Mouse (Mus musculus): ENCODE results near the gene Acat3.
"Not testable (repeated sequence)": the region's sequence is repeated elsewhere in the genome, so short reads cannot be mapped to it uniquely, and the experiment has no call there.

The Acat3 gene

GRCm38 (mm10) chr17:12916588-12917380, 23.6 kb downstream of the Acat3 start:
- DNase-seq (ENCODE audit: low read depth, low spot score): peak; percentile 90

- DNase-seq (ENCODE audit: low read depth, low spot score): peak; percentile 100
Measured at GRCm38 (mm10) chr17:12915881-12916583, 24.4 kb downstream of the Acat3 start, which contains the start of gene Mrpl18. Gene Mrpl18, minus strand, starts transcription at chr17:12916345.

- DNase-seq (ENCODE audit: low read depth, low spot score): no peak
Measured at GRCm38 (mm10) chr17:12915488-12915880, 24.9 kb downstream of the Acat3 start, which contains the start of gene Tcp1. Gene Tcp1, plus strand, starts transcription at chr17:12915701.

- no peak for DNase-seq (ENCODE audit: low read depth, low spot score)
Measured at GRCm38 (mm10) chr17:12910391-12910790, 30.0 kb downstream of the Acat3 start.

- peak; percentile 81 for DNase-seq (ENCODE audit: low read depth, low spot score)
Measured at GRCm38 (mm10) chr17:12909361-12910280, 30.8 kb downstream of the Acat3 start, which contains the start of gene Pnldc1. Gene Pnldc1, minus strand, starts transcription at chr17:12910230.

GRCm38 (mm10) chr17:12906436-12906835, 34.0 kb downstream of the Acat3 start:
- no peak for DNase-seq (ENCODE audit: low read depth, low spot score)

- no peak for DNase-seq (ENCODE audit: low read depth, low spot score)
Measured at GRCm38 (mm10) chr17:12905810-12906209, 34.6 kb downstream of the Acat3 start.

GRCm38 (mm10) chr17:12904349-12904748, 36.1 kb downstream of the Acat3 start:
- DNase-seq (ENCODE audit: low read depth, low spot score): no peak

GRCm38 (mm10) chr17:12903372-12904333, 36.7 kb downstream of the Acat3 start:
- DNase-seq (ENCODE audit: low read depth, low spot score): peak; percentile 28

- no peak for DNase-seq (ENCODE audit: low read depth, low spot score)
Measured at GRCm38 (mm10) chr17:12902291-12902690, 38.1 kb downstream of the Acat3 start.

- DNase-seq (ENCODE audit: low read depth, low spot score): not testable (repeated sequence)
Measured at GRCm38 (mm10) chr17:12898607-12899006, 41.8 kb downstream of the Acat3 start.

- DNase-seq (ENCODE audit: low read depth, low spot score): no peak
Measured at GRCm38 (mm10) chr17:12897674-12898073, 42.7 kb downstream of the Acat3 start.

GRCm38 (mm10) chr17:12892033-12892432, 48.4 kb downstream of the Acat3 start:
- no peak for DNase-seq (ENCODE audit: low read depth, low spot score)

GRCm38 (mm10) chr17:12891054-12891453, 49.3 kb downstream of the Acat3 start:
- no peak for DNase-seq (ENCODE audit: low read depth, low spot score)

- no peak for DNase-seq (ENCODE audit: low read depth, low spot score)
Measured at GRCm38 (mm10) chr17:12887021-12887775, 53.2 kb downstream of the Acat3 start.

- peak; percentile 83 for DNase-seq (ENCODE audit: low read depth, low spot score)
Measured at GRCm38 (mm10) chr17:12886620-12887019, 53.8 kb downstream of the Acat3 start.

- DNase-seq (ENCODE audit: low read depth, low spot score): no peak
Measured at GRCm38 (mm10) chr17:12881216-12881615, 59.2 kb downstream of the Acat3 start.

- peak; percentile 87 for DNase-seq (ENCODE audit: low read depth, low spot score)
Measured at GRCm38 (mm10) chr17:12880178-12880577, 60.2 kb downstream of the Acat3 start.

GRCm38 (mm10) chr17:12875734-12876133, 64.7 kb downstream of the Acat3 start, which contains the start of gene Mrgprh:
Gene Mrgprh, plus strand, starts transcription at chr17:12876034.
- no peak for DNase-seq (ENCODE audit: low read depth, low spot score)
